In the genomic region with DNA sequence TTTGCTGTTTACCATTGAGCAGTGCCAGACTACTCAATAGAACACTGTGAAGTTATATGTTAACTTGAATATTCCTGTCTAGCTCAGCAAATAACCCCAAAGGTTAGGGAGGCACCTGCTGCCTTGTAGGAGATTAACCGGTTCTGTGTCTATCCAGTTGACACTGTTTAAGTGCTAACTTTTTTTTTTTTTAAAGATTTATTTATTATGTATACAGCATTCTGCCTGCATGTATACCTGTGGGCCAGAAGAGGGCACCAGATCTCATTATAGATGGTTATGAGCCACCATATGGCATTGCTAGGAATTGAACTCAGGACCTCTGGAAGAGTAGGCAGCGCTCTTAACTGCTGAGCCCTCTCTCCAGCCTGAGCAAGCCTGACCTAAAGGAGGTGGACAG, we compare ENCODE assay signal across 12 mouse cellular contexts. TPM values are rescaled to one million over a fixed set of nuclear protein-coding genes. Genes with fewer than 3 reads are reported as not detected.
DNase-seq lines count a peak whose midpoint lies in the region; ATAC-seq and TF ChIP-seq lines count a peak whose summit lies in the region.
"Had no signal": no experiment of that assay in that cellular context is flagged by ENCODE, and none has a peak within 500 bp of the region (broad histone marks: within the 10 kb centered on the region; RNA-seq: fewer than 3 reads in every experiment).

No protein-coding gene starts in this region.

- peaks cover 8% of the 10 kb centered on the region; the same call in 1 of the 2 replicates for H3K36me3 ChIP-seq in kidney, embryonic 14.5 days (ENCODE audit: control insufficient read depth, insufficient read depth, low read length)

- no peaks in the 10 kb centered on the region for H3K4me1 ChIP-seq in kidney, embryonic 14.5 days (ENCODE audit: control insufficient read depth, insufficient read depth, low read length)
- no peaks in the 10 kb centered on the region for H3K4me1 ChIP-seq in bone marrow macrophage, adult 2 months (ENCODE audit: control insufficient read depth, insufficient read depth, low read length)
- H3K4me1 ChIP-seq: heart, embryonic 10.5 days; hindbrain, embryonic 13.5 days had no signal

- no peak overlapping the region for H3K4me2 ChIP-seq in kidney, embryonic 14.5 days (replicated peaks; ENCODE audit: low read depth, low read length)
- H3K4me2 ChIP-seq: hindbrain, embryonic 13.5 days had no signal

- no peak for TF ChIP-seq POLR2A in bone marrow macrophage, adult 2 months (IDR thresholded peaks at IDR 0.05; ENCODE audit: borderline replicate concordance, low read depth, low read length)

- 68% methylated on average over 2 of the region's 2 CpGs for WGBS in kidney, embryonic 14.5 days

- peak; percentile 81 for DNase-seq in kidney, adult 9 months
- peak; percentile 39 for DNase-seq in thymus, postnatal 4 days
- DNase-seq in thymus, postnatal 36 days: no peak
- no peak for DNase-seq in ovary, postnatal 36 days (ENCODE audit: low spot score)
- no peak for DNase-seq in layer of hippocampus, adult 8-10 months (ENCODE audit: low spot score in 2 of 2)
- DNase-seq: cerebellum, postnatal 14 days; lung, adult 18-20 months; midbrain, embryonic 14.5 days had no signal

- no peak overlapping the region for H3K4me3 ChIP-seq in kidney, embryonic 14.5 days (ENCODE audit: low read length)
- no peak overlapping the region for H3K4me3 ChIP-seq in bone marrow macrophage, adult 2 months (ENCODE audit: insufficient read depth, low read length)
- H3K4me3 ChIP-seq: heart, embryonic 10.5 days; hindbrain, embryonic 13.5 days had no signal

- H3K9me3 ChIP-seq in kidney, embryonic 14.5 days (ENCODE audit: control insufficient read depth, low read length): no peaks in the 10 kb centered on the region
- H3K9me3 ChIP-seq: heart, embryonic 10.5 days; hindbrain, embryonic 13.5 days had no signal

- no peak overlapping the region for H3K9ac ChIP-seq in kidney, embryonic 14.5 days (ENCODE audit: low read depth, low read length)
- H3K9ac ChIP-seq: hindbrain, embryonic 13.5 days had no signal

- no peaks in the 10 kb centered on the region for H3K27me3 ChIP-seq in kidney, embryonic 14.5 days (ENCODE audit: control insufficient read depth, insufficient read depth, low read length)
- H3K27me3 ChIP-seq: hindbrain, embryonic 13.5 days had no signal

- no peak overlapping the region for H3K27ac ChIP-seq in kidney, embryonic 14.5 days (ENCODE audit: low read depth, low read length)
- no peak overlapping the region for H3K27ac ChIP-seq in bone marrow macrophage, adult 2 months (ENCODE audit: insufficient read depth, low read depth, low read length)
- H3K27ac ChIP-seq: heart, embryonic 10.5 days; hindbrain, embryonic 13.5 days had no signal

- no peak for ATAC-seq in kidney, embryonic 14.5 days (ENCODE audit: low FRiP score, low TSS enrichment)

- 0 out of 2 replicates have a peak, but pooled peaks have one; percentile 16 for TF ChIP-seq CTCF in bone marrow macrophage, adult 2 months (IDR thresholded peaks at IDR 0.05; ENCODE audit: low read depth, low read length)

RNA-seq across cellular contexts. Expression of a gene that starts 25.4 kb away (rescaled TPM):
- 12.1 and 13.1 TPM in 2 replicates for polyA plus RNA-seq in kidney, embryonic 14.5 days (2014; fragmentation: Nextera tagmentation; extraction: Ambion mirVana)
- polyA plus RNA-seq in bone marrow macrophage, adult 2 months (2012; ENCODE audit: insufficient read depth, insufficient read length, missing spikeins): 6.6 and 7.3 TPM in 2 replicates
- total RNA-seq in layer of hippocampus, adult 8-10 months (2022): 10 to 100 TPM; 25.3 to 28.9 (median 27.3) TPM

RNA-seq across cellular contexts. Expression of a gene that starts 43.1 kb away (rescaled TPM):
- polyA plus RNA-seq in kidney, embryonic 14.5 days (2014; fragmentation: Nextera tagmentation; extraction: Ambion mirVana): 1.7 and 2.0 TPM in 2 replicates
- polyA plus RNA-seq in bone marrow macrophage, adult 2 months (2012; ENCODE audit: insufficient read depth, insufficient read length, missing spikeins): 14.0 and 14.2 TPM in 2 replicates
- total RNA-seq in layer of hippocampus, adult 8-10 months (2022): 10 to 100 TPM; 37.8 to 51.0 (median 44.1) TPM

RNA-seq across cellular contexts. Expression of a gene that starts 47.2 kb away (rescaled TPM):
- 14.5 and 15.3 TPM in 2 replicates for polyA plus RNA-seq in kidney, embryonic 14.5 days (2014; fragmentation: Nextera tagmentation; extraction: Ambion mirVana)
- polyA plus RNA-seq in bone marrow macrophage, adult 2 months (2012; ENCODE audit: insufficient read depth, insufficient read length, missing spikeins): 84.8 and 88.6 TPM in 2 replicates
- total RNA-seq in layer of hippocampus, adult 8-10 months (2022): 10 to 100 TPM; 35.4 to 46.5 (median 40.5) TPM

Comparison
In these comparisons a context has a peak if more than half of its experiments do, and no peak if none do; other contexts are left out.
1. DNase-seq: peak in kidney, adult 9 months (single experiment) and thymus, postnatal 4 days (single experiment); none in thymus, postnatal 36 days (0 of 2), ovary, postnatal 36 days (single experiment) and layer of hippocampus, adult 8-10 months (0 of 2).